Mouse (Mus musculus) adrenal gland, postnatal 10 days (tissue): ENCODE results near the gene Olfr462. TPM values are rescaled to one million over a fixed set of nuclear protein-coding genes. Genes with fewer than 3 reads are reported as not detected.
A peak's percentile ranks its signal among the peaks of the same experiment; 100 is the strongest.

Experiments used
- DNase-seq: peaks from one replicate; pipeline ENCODE4 v3.0.0; 2021; ENCODE audit warnings: mixed read lengths
- long read RNA-seq, 2 experiments: library from polyadenylated mRNA; stranded (forward); transcript quantifications; one replicate each; pipeline ENCODE4 v2.0.0; 2021
- total RNA-seq, 2 experiments: library from RNA; stranded (reverse); gene quantifications; 2 replicates each; pipeline ENCODE4 v1.2.3; 2021

Olfr462 gene
- total RNA-seq: not detected
- long read RNA-seq, experiment 1: 0 reads
- long read RNA-seq, experiment 2: 0 reads

DNA sequence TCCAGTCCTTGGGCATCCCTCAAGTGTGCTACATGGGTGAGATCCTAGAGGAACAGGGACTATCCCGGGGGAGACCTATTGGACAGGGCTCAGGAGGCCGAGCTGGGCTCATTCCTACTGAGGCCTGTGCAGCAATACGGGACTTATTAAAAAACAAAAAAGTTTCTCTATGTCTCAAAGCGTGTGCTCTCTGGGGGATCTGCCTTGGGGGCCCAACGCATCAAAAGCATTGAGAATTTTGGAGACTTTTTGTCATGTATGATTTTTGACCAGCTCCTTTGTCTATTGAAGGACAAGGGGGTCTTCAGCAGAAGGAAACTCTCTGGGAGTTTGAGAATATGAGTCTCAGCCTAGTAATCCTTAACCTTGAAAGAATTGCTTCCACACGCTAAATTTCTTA lies at the start of gene Olfr462:
Olfr462 (minus strand) TSS at position 101 of the 400 bp plus-strand sequence.
- DNase-seq: no peak

DNA sequence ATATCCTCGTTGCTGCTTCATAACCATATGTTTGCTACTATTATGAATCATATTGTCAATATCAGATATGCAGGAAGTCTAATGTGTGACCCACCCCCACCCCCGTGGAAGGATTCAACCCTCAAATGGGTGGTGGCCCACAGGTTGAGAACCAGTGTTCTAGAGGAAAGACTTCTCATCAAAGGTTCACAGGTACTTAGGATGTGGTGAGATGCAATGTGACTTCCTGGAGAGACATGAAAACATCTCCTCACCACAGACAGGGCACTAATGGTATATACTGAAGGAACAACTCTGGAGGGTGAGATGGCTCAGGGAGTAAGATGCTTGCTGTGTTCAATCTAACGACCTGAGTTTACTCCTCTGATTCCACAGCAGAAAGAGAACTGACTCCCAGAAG lies 43.4 kb upstream of the Olfr462 start:
- no peak for DNase-seq

- no peak for DNase-seq
These were observed 41.7 kb upstream of the Olfr462 start for GRCm38 (mm10) chr11:87933731-87934130.

DNA sequence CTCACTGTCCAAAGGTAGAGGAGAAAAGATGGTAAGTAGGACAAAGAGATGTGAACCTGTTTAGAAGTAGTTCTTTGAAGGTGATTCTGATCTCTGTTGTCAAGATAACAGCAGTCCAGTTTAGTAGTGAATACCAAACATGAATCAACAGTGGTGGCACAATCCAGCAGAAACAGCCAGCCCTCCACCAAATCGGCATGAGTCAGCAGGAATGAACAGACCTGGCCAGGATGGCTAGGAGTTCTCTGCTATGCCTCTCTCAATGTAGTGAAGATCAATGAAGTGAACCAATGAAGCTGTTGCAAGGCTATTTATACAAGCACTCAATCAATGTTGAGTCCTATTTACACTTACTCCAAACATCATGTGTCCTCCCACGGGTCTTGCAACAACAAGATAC lies 38.3 kb upstream of the Olfr462 start:
- no peak for DNase-seq

DNA sequence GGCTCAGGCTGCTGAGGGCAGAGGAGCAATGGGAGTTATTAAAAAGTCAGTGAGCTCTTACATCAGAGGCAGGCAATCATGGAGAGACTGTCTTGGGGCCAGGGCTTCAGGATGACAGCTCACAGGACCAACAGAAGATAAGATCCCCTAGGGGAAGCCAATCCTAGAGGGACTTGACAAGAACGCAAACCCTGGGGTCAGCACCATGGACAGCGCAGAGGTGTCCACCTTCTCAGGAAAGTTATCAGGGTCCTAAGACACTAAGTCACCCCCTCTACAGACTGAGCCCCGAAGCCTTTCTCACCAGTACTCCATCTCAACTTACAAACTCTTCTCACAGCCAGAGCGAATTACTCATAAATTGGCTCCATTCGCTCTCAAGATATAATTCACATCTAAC lies 28.9 kb upstream of the Olfr462 start, which contains the start of gene Olfr464:
Olfr464 (minus strand) TSS at position 2 of the 400 bp plus-strand sequence.
- DNase-seq: peak; percentile 51

DNA sequence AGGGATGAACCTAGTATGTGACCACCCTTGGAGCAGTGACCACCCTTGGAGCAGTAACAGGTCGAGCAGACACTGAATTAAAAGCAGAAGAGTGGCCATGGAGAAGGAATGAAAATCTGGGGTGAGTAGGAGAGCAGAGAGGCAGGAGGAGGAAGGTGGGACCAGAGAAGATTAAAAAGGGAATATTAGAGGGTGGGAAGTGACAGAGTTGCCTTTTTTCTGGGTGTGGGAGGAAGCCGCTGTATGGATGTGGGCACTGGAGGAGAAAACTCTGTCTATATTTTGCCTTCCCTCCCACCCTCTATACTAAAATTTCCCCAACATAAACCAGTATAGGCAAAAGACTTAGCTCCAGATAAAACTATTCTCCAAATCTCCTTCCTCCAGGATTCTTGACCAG lies 28.2 kb upstream of the Olfr462 start:
- DNase-seq: no peak

GRCm38 (mm10) chr11:87916005-87916404 lies 23.9 kb upstream of the Olfr462 start:
- no peak for DNase-seq

DNA sequence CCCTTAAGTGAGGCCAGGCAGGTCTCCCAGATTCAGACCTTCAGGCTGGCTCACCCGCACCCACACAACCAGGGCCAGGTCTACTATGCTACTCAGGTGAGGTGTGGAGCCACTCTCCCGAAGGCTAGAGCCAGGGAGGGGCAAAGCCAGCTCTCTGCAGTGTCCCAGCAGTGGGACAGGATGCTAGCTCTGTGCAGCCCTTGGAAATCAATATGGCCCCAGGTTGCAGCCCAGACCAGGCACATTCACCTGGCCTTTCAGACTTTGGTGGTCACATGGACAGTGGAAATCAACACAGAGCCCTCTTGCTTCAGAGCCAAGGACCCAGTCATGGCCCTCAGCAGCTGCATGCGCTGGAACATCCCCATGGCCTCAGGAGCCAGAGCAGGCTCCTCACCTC lies 12.3 kb upstream of the Olfr462 start:
- DNase-seq: no peak

- no peak for DNase-seq
These were observed 5.2 kb upstream of the Olfr462 start, which contains the start of gene Olfr463 for GRCm38 (mm10) chr11:87897287-87897686. TSS of gene Olfr463 (minus strand) at chr11:87897387.

GRCm38 (mm10) chr11:87884856-87885255 lies 7.2 kb downstream of the Olfr462 start:
- no peak for DNase-seq

DNA sequence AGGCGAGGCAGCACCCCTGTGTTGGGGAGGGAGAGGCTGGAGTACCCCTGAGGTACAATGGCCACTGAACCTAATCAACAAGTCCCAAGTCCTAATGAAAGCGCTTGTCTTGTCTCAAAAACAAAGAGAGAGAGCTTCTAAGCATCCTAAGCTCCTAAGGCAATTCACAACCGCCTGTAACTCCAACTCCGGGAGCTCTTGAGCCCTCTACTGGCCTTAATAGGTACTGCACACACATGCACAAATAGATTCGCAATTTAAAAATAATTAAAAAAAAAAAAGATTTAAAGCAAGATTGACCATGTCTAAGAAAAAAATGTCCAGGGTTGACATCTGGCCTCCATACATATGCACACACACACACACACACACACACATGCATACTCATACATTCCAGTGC lies 8.6 kb downstream of the Olfr462 start:
- no peak for DNase-seq

GRCm38 (mm10) chr11:87881714-87882113 lies 10.4 kb downstream of the Olfr462 start:
- no peak for DNase-seq

- no peak for DNase-seq
These were observed 12.2 kb downstream of the Olfr462 start for GRCm38 (mm10) chr11:87879826-87880225.

- DNase-seq: no peak
These were observed 16.6 kb downstream of the Olfr462 start, which contains the start of gene Epx for GRCm38 (mm10) chr11:87875436-87875835. TSS of gene Epx (minus strand) at chr11:87875536.

DNA sequence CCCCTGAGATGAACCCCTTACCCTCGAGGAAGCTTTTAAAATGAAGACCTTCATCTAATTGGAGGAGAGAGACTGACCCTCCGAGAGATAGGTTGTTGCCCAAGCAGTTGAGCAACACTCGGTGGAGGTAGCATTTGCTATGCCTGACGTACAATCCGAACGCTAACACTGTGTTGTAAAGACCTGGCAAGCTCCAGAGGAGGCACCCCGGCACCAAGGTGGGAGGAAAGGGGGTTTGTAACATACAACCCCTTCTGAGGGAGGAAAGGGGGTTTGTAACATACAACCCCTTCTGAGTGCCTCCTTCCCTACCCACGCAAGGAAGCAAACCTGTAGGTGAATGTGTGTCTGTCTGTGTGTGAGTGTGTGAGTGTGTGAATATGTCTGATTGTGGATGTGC lies 20.3 kb downstream of the Olfr462 start:
- DNase-seq: no peak

DNA sequence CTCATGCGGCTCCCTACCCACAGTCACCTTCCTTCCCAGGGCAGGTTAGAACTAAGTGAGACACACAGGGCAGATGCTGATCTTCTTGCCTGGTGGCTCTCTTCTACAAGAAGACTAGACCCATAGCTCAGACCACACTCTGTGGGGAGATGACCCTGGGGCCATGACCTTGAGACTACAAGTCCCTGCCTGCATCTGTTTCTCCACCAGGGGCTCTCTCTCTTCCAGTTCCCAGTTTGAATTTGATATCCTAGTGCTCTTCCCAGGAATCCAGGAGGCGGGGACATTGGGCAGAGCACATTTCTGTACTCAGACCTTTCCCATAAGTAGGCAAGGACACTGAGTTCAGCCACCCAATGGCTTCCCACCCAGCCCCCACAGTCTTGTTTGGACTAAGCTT lies 22.0 kb downstream of the Olfr462 start:
- no peak for DNase-seq

- DNase-seq: peak; percentile 37
These were observed 25.2 kb downstream of the Olfr462 start for GRCm38 (mm10) chr11:87866891-87867290.

DNA sequence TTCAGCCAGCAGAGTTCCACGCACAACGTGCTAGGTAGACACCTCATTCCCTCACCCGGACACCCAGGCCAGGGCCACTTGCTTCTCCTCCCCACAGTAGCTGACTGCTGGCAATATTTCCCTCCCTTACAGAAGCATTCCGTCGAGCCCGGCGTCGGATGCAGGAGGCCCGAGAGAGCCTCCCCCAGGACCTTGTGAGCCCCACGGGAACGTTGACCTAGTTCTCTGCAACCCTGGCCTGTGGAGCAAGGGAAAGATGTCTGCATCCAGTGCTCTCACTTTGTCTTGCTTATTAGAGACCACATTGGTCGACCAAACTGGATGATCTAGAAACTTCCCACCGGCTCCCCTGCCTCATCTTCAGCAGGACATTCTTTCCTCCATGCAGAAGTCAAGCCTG lies 29.3 kb downstream of the Olfr462 start:
- DNase-seq: peak; percentile 30

DNA sequence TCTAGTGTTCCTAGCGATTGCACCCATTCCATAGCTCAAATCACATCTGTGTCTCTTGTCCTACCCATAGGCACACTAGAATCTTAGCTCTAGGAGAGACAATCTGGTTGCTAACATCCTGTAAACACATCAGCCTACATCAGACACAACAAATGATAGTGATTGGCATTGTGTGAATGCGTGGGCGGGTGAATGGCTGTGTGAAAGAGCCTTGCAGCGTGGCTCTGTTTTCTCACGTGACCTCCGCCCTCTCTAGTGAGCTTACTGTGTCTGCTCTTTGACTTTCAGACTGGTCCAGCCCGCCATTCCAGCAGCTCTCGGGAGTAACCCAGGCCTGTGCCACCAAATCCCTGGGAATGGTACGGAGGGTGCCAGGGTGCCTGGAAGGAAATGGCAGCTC lies 31.6 kb downstream of the Olfr462 start:
- no peak for DNase-seq

GRCm38 (mm10) chr11:87859273-87859672 lies 32.8 kb downstream of the Olfr462 start:
- DNase-seq: no peak

- DNase-seq: no peak
These were observed 37.5 kb downstream of the Olfr462 start for GRCm38 (mm10) chr11:87854550-87854949.

DNA sequence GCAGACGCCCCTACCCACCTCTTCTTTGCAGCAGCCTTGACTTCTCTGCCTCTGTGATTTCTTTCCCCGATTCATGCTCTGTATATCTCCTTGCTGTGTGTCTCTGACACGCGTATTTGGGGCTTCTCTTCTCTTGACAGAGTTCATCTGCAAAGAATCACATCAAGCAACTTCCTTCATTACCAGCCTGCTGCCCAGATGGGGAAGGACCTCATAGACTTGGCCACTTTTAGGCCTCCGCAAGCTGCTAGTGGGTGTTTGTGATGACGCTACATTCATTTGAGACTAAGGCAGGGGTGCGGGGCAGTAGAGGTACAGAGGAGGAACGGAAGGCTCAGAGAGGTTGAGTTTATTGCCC lies 38.5 kb downstream of the Olfr462 start:
- DNase-seq: peak; percentile 11

GRCm38 (mm10) chr11:87852690-87853596 lies 39.1 kb downstream of the Olfr462 start, which contains the start of gene Mks1:
TSS of gene Mks1 (plus strand) at chr11:87853215.
- DNase-seq: peak; percentile 94

GRCm38 (mm10) chr11:87847884-87848283 lies 44.2 kb downstream of the Olfr462 start:
- no peak for DNase-seq
